In the genomic region with DNA sequence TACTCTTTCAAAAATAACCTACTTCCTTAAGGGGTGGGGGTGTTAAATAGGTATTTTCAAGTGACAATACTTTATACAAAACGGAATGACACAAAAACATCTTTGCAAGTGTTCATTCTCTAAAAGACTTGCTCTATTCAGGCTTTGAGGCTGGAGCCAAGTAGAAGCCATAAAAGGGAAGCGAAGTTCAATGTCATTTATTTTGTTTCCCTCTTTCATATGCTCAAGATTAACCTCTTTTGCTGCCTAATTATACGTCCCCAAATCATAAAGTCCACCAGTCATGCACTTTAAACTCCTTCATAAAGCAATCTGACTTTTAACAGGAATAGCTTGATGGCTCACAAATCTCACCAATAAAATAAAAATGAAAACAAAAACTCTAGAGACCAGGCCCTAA, we compare ENCODE assay signal across 8 mouse cellular contexts. TPM values are rescaled to one million over a fixed set of nuclear protein-coding genes. Genes with fewer than 3 reads are reported as not detected.
A peak's percentile ranks its signal among the peaks of the same experiment; 100 is the strongest.
DNase-seq lines count a peak whose midpoint lies in the region; ATAC-seq and TF ChIP-seq lines count a peak whose summit lies in the region.

No protein-coding gene starts in this region.

- no peak for TF ChIP-seq CTCF in E14TG2a.4 (conservative IDR thresholded peaks at IDR 0.05; ENCODE audit: low read length)

- 43% methylated on average over 3 of the region's 3 CpGs for WGBS in heart, embryonic 12.5 days
- 50% methylated on average over 3 of the region's 3 CpGs for WGBS in hindbrain, embryonic 10.5 days
- WGBS in macrophage (ENCODE audit: missing documents): 3% methylated on average over 3 of the region's 3 CpGs

- no peaks in the 10 kb centered on the region for H3K9me3 ChIP-seq in heart, embryonic 12.5 days (replicated peaks)
- H3K9me3 ChIP-seq in E14TG2a.4 (ENCODE audit: low read length): no peaks in the 10 kb centered on the region
- H3K9me3 ChIP-seq in hindbrain, embryonic 10.5 days: no peaks in the 10 kb centered on the region

- H3K4me2 ChIP-seq in heart, embryonic 12.5 days: peak overlapping the region; percentile 39; the same call in 1 of the 2 replicates

- ATAC-seq in heart, embryonic 12.5 days (ENCODE audit: insufficient number of reproducible peaks, low FRiP score): no peak

- no peaks in the 10 kb centered on the region; the same call in none of the 2 replicates for H3K4me1 ChIP-seq in heart, embryonic 12.5 days (replicated peaks)
- H3K4me1 ChIP-seq in E14TG2a.4 (replicated peaks; ENCODE audit: low read depth, low read length): peaks cover 27% of the 10 kb centered on the region
- peaks cover 43% of the 10 kb centered on the region for H3K4me1 ChIP-seq in hindbrain, embryonic 10.5 days (replicated peaks)

- no peaks in the 10 kb centered on the region for H3K36me3 ChIP-seq in heart, embryonic 12.5 days
- no peaks in the 10 kb centered on the region for H3K36me3 ChIP-seq in E14TG2a.4 (ENCODE audit: insufficient read depth, low read length)
- no peaks in the 10 kb centered on the region for H3K36me3 ChIP-seq in hindbrain, embryonic 10.5 days
- no peaks in the 10 kb centered on the region for H3K36me3 ChIP-seq in macrophage (ENCODE audit: inconsistent target)

- H3K27ac ChIP-seq in heart, embryonic 12.5 days (ENCODE audit: poor library complexity, severe bottlenecking): no peak overlapping the region
- no peak overlapping the region for H3K27ac ChIP-seq in hindbrain, embryonic 10.5 days
- peak overlapping the region; percentile 98 for H3K27ac ChIP-seq in macrophage

- H3K4me3 ChIP-seq in heart, embryonic 12.5 days: peak overlapping the region; percentile 78
- H3K4me3 ChIP-seq in E14TG2a.4 (replicated peaks; ENCODE audit: low read length) (peak overlapping the region; percentile 88), macrophage (ENCODE audit: inconsistent target) (peak overlapping the region; percentile 82)
- H3K4me3 ChIP-seq in hindbrain, embryonic 10.5 days: peak overlapping the region; percentile 73

- peaks cover 70% of the 10 kb centered on the region for H3K79me2 ChIP-seq in macrophage (ENCODE audit: inconsistent target)

- intact Hi-C loops in left cerebral cortex, postnatal 4 days (cut with DNase I): no loop called here

- no peaks in the 10 kb centered on the region for H3K27me3 ChIP-seq in heart, embryonic 12.5 days (replicated peaks)
- H3K27me3 ChIP-seq in E14TG2a.4 (ENCODE audit: insufficient read depth, low read length): peaks cover 34% of the 10 kb centered on the region
- H3K27me3 ChIP-seq in hindbrain, embryonic 10.5 days (ENCODE audit: insufficient read depth, poor library complexity, severe bottlenecking): peaks cover 10% of the 10 kb centered on the region

- H3K9ac ChIP-seq in heart, embryonic 12.5 days: no peak overlapping the region

- no peak for DNase-seq in heart, adult 18-20 months
- DNase-seq in hindbrain, embryonic 10.5 days (ENCODE audit: low spot score): no peak
- DNase-seq in left cerebral cortex, postnatal 4 days: no peak
- DNase-seq in spleen, postnatal 4 days (ENCODE audit: low spot score in 2 of 2): no peak
- no peak for DNase-seq in T-cell, adult 2 months (ENCODE audit: low spot score)

RNA-seq across cellular contexts. Expression of a gene that starts 1.9 kb away (rescaled TPM):
- polyA plus RNA-seq in heart, embryonic 12.5 days (2016; fragmentation: Nextera tagmentation; extraction: Ambion mirVana): 18.3 and 21.4 TPM in 2 replicates
- 10 to 100 TPM; 42.5 to 47.2 TPM for total RNA-seq in heart, adult 18-20 months (2021)
- 10.3 and 12.2 TPM in 2 replicates for polyA plus RNA-seq in hindbrain, embryonic 10.5 days (2016; fragmentation: Nextera tagmentation; extraction: Ambion mirVana)
- total RNA-seq in macrophage (2018; cell fraction: chromatin; rRNA removed): 100 to 1,000 TPM; 178 to 815 (median 271) TPM
- total RNA-seq in macrophage (2018; cell fraction: cytosol; rRNA removed): 100 to 1,000 TPM in 19 of 26 experiments, 10 to 100 TPM in 7; 87.0 to 232 (median 134) TPM
- total RNA-seq in macrophage (2018; cell fraction: nucleus; rRNA removed): 100 to 1,000 TPM; 136 to 569 (median 225) TPM
- polyA plus RNA-seq in macrophage (2018): 72.4 to 82.3 TPM (median 80.6 TPM) in 3 replicates
- 10 to 100 TPM; 33.1 to 35.3 TPM for total RNA-seq in left cerebral cortex, postnatal 4 days (2021)
